Mouse (Mus musculus) layer of hippocampus, adult 9-10 months (tissue): ENCODE measurements at regions not wholly inside any gene's neighbourhood (a gene's known extent, or its start where the extent isn't known, plus 50 kb on each side); places are given as distances from the start of the nearest gene placed in this dataset.

Experiments used
- DNase-seq: peaks from one replicate; pipeline ENCODE4 v3.0.0; 2022; ENCODE audit warnings: low spot score

DNA sequence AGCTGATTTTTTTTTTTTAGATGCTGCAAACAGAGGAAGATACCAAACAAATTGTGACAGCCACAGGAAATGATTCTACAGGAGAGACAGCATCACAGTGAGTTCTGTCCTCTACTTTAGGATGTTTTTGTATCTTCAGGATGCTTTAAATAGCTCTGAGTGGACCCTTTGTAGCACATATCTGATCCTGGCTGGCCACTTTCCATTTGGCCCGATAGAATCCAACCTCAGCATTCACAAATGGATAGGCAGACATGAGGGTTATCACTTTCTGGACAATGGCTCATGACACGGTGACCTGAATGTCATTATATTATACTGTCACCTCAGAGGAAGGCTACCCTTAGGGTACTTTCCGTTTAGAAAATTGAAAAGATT lies 379.3 kb downstream of the Gm10295 start:
- DNase-seq = no peak

GRCm38 (mm10) chr7:70971323-70972022 lies 379.8 kb downstream of the Gm10295 start:
- no peak for DNase-seq

- DNase-seq = no peak
These were observed 398.8 kb downstream of the Gm10295 start for GRCm38 (mm10) chr7:70952318-70952959.

DNA sequence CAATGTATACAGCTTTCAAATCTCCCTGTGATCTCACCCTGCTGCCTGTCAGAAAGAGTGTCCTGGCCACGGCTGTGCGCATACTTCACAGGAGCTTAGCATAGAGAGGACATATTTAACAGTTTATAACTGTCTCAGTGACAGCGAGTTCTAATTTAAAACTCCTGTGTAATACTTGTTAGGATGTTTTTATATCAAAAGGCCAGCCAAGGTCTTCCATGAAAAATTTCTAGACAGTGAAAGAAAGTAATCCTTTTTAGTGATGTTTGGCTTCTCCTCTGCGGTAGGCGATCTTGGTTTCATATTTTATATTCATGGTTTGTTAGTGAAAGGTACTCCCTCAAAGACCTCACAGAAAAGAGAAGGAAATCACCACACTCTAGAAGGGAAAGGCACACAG lies 403.0 kb downstream of the Gm10295 start:
- DNase-seq = no peak

- DNase-seq = no peak
These were observed 405.0 kb downstream of the Gm10295 start for GRCm38 (mm10) chr7:70946260-70946659.

GRCm38 (mm10) chr7:70930911-70931310 lies 420.4 kb downstream of the Gm10295 start:
- DNase-seq = no peak

- DNase-seq = no peak
These were observed 421.4 kb downstream of the Gm10295 start for GRCm38 (mm10) chr7:70929935-70930334.

- DNase-seq = no peak
These were observed 423.3 kb downstream of the Gm10295 start for GRCm38 (mm10) chr7:70928001-70928400.

DNA sequence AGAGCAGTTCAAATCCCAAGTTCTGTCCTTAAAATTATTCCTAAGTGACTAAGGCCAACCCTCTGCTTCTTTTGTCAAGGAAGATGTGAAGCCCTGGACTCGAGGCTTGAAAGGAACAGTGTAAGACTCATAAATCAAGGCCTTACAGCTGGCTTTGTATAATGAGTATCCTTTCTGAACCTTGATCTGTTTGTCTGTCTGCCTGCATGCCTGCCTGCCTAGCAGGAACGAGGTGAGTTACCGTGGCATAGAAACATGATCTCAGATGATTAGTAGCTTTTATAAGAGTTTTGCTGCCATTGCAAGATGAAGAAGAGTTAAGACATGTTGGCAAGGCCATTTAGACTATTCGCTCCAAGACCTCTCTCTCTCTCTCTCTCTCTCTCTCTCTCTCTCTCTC lies 434.3 kb downstream of the Gm10295 start:
- DNase-seq = no peak

DNA sequence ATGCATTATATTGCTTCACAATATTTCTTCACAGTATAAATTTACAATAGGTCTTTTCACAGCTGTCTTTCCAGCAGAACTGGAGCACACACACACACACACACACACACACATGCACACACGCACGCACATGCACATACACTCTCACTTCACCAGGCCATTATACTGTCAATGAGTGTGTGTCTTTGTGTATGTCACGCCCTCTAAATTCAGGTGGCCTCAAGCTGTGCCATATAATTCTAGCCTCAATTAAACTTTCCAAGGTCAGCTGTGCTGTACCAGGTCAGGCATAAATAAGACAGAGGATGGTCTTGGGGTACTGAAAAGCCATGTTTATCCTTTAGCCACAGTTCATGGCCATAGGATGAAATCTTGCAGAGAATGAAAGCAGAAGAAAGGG lies 442.4 kb downstream of the Gm10295 start:
- DNase-seq = no peak

- no peak for DNase-seq
These were observed 459.6 kb downstream of the Gm10295 start for GRCm38 (mm10) chr7:70891700-70892099.

GRCm38 (mm10) chr7:70880496-70880895 lies 470.8 kb downstream of the Gm10295 start:
- DNase-seq = no peak

DNA sequence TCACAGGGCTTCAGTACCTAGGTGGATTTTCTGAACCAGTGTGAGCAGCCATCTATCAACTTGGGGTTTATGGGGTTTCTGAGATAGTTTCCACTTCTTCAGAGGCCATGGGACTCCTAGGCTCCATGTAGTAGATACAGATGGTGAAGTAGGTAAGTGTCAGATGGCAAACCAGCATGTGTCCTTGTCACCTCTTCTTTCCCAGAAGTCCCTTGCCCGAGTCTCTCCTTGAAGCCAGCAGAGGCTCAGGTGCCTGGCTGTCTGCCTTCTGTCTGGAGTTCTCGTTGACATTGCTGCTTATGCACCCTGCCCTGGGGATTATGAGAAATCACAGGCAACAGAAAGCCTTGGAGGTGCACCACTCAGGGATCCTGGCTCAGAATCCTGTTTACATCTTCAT lies 476.9 kb downstream of the Gm10295 start:
- no peak for DNase-seq

- no peak for DNase-seq
These were observed 480.3 kb downstream of the Gm10295 start for GRCm38 (mm10) chr7:70870841-70871534.

DNA sequence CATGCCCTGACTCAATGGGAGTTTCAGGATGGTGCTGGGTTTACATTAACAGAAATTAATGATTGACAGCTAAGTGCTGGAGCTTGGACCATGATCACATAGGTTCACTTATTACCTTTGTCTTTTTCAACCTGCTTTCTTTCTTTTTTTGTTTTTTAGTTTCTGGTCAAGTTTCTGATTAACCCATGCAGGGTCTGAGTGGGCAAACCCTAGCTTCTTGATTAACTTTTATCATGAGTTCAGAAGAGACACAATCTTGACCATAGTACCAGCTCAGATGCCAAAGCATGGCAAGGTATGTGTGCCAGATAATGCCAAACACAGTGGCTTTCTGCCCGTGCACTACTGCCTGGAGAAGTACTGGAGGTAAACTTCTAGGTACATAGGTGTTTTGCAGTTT lies 482.2 kb downstream of the Gm10295 start:
- no peak for DNase-seq

DNA sequence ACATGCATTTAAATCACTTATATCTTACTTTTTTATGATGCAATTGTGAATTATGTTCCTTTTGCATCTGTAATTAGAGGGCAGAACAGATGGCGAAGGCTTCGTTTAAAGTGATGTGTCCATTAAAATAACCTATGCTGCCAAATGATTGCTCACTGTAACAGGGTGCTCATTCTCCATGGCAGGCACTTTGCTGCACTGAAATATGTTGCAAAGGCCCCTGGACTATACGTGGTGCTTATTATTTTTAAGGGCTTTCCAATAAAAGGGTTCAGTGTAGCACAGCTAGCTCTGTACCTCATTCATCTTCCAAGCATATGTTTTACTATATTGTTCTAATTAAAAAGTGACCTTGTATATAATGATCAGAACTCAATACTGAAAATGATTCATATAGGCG lies 491.3 kb downstream of the Gm10295 start:
- DNase-seq = no peak

DNA sequence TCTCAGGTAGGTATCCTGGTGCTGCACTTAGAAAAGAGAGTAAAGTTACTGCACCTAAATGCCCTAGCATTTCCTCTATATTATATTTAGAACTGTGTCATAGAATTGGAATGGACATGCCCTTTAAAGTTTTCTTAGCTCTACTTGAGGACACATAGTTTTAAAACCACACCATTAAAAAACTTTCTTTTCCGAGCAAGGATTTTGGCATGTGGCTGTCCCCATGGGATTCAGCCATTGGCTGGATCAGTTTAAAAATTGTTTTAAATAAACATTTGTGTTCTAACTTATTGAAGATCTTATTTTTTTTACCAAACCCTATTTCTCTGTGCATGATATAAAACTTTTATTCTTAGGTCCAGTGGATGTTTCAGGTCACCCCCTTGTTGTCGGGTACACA lies 484.2 kb upstream of the Nr2f2 start:
- DNase-seq = no peak

GRCm38 (mm10) chr7:70848016-70848776 lies 481.7 kb upstream of the Nr2f2 start:
- no peak for DNase-seq

DNA sequence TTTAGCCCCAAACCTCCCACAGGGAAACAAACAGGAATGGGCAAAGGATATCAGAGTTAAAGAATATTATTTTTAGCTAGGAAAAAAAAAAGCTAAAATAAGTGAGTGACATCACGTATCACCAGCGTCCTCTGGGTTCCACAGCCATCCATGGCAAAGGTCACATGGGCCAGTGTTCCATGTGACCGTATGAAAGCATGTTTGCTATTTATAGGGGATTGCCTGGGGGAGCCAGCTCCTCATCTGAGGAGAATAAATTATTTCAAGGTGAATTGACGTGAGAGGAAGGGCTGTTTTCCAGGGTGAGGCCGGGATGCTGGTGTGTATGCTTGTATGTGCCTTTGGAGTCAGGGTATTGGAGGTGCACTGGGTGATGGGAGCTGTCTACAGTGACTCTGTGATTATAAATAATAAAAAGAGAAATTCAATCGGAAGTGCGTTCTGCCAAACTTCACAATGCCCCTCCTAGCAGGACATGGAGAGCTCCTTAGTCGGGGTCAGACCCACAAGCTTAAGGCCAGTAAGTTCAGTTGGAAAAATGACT lies 481.0 kb upstream of the Nr2f2 start:
- DNase-seq = no peak

DNA sequence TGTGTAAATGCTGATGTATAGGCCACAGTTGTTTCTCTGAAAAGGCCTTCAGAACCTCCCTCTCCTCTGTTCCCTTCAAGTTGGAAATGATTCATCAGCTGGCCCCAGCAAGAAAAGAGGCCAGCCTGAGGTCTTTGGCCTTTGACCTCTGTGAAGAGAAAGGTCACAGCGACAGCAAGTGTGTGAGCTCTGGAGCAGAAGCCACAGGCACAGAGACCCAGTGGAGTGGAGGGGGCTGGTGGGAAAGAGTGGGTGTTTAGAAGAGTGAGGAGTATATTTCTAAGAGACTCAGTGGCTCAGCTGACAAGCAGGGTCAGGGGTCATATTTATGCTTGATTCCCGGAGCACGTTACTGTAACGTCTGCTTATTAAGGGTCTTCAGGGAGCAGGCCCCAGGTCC lies 479.5 kb upstream of the Nr2f2 start:
- DNase-seq = no peak

GRCm38 (mm10) chr7:70840142-70840541 lies 473.6 kb upstream of the Nr2f2 start:
- DNase-seq = no peak

DNA sequence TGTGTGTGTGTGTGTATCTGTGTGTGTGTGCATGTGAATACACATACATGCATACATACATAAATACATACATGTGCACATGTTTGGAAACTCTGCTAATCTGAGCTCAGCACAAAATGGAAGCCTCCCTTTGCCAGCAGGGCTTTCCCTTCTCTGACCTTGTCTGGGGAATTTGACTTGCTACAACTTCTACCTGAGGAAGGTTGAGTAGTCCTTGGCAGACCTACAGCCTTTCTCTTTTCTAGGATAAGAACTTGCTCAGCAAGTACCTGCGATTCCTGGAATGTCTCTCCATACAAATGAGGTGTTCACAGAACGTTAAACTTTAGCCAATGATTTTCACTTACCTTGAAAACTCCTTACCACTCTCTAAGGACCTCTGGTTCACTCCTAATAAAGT lies 472.7 kb upstream of the Nr2f2 start:
- no peak for DNase-seq
